Mouse (Mus musculus): Measurements from ENCODE around the gene Snrpd2.
"Not testable (repeated sequence)": the region's sequence is repeated elsewhere in the genome, so short reads cannot be mapped to it uniquely, and the experiment has no call there.

Snrpd2 gene

DNA sequence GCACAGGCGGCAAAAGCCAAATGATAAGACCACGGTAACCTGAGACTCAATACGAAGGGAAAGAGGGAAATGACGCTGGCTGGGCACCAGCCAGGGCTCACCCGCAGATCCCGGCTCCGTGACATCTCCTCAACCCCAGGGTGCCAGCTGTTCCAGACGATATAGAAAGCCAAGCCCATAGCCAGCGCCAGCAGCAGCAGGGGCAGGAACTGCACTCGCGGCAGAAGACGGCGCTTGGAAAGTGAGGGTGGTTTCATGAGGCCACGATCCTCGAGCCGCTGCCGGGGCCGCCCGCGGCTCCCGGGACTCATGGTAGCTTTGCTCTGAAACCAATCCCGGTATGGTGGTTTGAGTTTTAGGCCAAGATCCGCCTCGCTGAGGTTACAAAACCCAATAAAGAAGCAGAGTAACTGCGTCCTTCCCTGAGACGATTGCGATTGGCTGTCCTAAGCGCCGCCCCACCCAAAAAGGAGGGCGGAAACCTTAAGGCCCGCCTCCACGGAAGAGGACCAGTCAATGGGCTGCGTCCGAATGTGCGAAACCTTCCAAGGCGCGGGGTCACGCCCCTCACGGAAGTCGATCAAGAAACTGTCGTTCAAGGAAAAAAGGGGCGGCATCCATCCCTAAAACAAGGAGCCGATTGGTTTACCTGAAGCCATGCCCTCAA, 514 bp upstream of the Snrpd2 start, which contains the start of gene Qpctl:
Gene Qpctl (minus strand): TSS at position 417 of the 667 bp plus-strand sequence.
- DNase-seq (ENCODE audit: low spot score): peak; percentile 89

DNA sequence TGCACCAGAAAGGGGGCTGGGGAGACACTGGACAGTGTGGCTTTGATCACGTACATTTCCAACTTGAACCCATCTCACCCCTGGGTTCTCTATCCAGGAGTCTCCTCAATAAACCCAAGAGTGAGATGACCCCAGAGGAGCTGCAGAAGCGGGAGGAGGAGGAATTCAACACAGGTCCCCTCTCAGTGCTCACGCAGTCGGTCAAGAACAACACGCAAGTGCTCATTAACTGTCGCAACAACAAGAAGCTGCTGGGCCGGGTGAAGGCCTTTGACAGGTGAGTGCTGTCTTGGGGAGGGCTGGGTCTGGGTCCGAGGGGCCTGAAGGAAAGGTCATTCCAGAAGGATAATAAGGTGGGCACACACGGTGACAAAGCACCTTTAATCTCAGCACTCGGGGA, 1.6 kb downstream of the Snrpd2 start:
- not testable (repeated sequence) for DNase-seq (ENCODE audit: low spot score)

DNA sequence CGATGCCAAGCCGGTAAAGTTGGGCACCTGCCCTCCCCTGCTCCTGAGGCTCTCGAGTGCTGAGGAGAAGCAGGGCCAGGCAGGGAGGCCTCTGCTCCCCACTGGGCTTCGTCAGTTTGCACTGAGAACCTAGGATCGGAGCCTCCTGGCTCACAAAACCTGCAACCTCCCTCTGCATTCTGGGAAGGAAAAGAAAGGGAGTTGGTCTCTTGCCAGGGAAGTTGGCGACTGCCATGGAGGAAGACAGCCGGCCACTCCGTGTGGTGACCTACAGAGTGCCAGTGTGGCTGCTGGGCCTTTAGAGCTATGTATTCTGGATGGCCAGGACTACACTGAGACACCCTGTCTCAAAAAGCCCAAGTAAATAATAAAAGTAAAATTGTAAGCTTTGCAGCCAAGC, 5.3 kb downstream of the Snrpd2 start:
- no peak for DNase-seq (ENCODE audit: low spot score)

DNA sequence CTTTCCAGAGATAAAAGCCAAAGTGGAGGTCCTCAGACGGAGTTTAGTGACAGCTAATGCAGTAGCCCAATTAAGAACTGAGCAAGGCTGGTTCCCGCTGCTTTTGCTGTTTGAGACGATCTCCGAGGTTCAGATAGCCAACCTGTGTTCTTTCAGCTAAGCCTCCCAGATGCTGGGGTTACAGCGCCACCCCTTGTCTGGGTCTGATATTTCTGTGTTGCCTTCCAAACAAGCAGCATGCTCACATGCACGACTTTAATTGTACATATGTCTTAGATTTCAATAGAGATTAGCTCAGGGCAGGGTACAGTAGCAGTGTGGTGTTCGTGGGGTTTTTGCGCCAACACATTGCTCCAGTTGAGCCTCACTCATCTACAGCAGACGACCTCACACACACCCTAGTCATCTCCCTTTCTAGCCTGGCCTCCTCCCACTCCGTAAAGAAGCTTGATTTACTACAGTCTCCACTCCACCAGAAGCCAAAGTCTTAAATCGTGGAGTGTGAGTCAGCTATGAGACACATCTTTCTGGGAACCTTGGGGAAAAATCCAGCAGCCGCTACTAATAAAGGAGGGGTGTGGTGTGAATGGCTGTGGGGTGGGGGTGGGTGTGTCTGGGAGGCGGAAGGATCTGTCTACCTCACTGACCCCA, 6.4 kb downstream of the Snrpd2 start:
- DNase-seq (ENCODE audit: low spot score): no peak

DNA sequence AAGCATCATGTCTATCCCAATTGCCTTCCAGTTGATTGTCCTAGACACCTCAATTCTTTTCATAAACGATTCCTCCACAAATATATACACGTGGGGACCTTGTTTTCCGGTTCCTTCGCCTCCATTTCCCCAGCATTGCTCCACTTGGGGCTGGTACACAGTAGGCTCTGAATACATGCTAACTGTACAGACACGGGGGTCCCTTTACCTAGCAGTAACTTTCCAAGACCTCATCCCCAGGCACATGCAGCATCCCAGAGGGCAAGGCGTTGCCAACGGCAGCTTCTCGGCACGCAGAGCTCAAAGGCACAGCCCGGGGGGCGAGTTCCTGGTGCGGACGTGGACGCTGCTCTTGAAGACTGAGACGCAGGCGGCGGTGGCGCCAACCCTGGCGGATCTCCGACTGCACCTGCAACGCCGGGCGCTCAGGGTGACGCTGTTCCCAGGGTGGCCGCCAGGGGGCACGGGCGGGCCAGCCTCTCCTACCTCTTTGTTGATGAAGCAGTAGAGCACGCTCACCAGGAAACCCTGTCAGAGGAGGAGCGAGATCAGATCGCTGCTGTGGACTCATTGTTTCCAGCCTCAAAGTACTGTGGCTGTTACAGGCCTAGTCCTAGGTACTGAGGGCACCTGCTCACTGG, 7.8 kb downstream of the Snrpd2 start:
- peak; percentile 93 for DNase-seq (ENCODE audit: low spot score)

DNA sequence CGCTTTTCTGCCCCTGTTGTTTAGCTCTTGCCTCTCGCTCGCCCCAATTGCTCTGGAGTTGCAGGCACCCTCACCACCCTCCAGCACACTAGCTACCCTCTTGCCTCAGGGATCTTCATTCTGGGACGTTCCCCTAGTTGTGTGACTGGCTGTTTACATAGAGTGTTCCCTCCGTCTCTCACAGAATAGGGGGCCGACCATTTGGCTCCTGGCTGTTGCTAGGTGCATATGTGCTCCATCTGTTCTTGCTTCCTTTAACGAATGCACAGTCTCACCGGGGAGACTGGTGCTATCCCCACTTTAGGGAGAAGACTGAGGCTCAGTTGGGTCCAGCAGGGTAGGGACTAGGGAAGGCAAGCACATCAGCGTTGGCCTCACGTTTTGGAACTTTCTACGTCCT, 9.1 kb downstream of the Snrpd2 start:
- no peak for DNase-seq (ENCODE audit: low spot score)

DNA sequence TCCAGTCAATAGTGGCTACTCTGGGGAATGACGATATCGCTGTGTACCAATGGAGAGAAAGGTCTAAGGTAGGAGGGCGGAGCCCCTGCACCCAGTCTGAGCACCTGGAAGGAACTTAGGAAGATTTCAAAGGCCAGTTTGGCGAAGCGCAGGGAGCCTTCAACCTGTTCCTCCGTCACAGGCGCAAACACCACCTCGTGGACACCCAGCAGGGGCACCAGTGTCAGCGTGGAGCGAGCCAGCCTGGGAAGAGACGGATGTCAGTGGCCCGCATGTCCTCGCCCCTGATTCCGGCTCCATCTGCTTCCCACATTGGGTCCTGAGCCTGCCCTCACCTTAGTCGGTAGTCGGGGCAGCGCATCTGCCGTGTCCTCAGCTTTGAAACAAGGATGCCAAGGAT, 9.9 kb downstream of the Snrpd2 start:
- DNase-seq (ENCODE audit: low spot score): no peak

DNA sequence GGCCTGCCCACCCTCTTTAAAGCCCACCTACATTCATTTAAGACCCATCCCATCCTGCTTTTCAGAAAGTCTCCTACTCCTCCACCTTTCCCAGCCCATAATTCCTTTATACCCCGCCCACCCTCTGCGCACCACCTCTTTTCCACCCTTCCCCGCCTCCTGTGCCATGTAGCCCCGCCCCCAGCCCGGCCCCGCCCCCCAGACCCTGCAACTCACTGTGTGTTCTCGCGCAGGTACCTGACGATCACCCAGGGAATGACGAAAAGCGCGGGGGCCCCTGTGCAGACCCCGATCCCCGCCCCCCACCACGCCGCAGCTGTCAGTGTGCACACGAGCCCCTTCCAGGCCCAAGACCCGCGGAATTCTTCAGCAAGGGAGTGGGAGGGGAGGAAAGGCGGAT, 10.6 kb downstream of the Snrpd2 start:
- no peak for DNase-seq (ENCODE audit: low spot score)

DNA sequence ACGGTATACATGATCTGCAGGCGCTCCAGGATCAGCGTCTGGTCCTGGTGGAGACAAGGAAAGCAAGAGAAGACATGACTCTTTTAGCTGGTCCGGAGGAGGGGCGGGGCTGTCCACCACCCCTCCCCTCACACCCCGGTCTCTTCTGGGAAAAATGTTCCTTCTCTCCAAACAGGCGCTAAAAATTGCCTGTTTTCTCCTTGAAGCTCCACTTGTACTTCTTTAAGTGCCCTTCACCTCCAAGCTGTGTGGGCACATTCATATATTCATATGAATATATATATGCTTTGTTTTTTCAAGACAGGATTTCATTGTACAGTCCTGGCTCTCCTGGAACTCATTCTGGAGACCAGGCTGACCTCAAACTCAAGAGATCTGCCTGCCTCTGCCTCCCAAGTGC, 13.4 kb downstream of the Snrpd2 start:
- DNase-seq (ENCODE audit: low spot score): no peak

DNA sequence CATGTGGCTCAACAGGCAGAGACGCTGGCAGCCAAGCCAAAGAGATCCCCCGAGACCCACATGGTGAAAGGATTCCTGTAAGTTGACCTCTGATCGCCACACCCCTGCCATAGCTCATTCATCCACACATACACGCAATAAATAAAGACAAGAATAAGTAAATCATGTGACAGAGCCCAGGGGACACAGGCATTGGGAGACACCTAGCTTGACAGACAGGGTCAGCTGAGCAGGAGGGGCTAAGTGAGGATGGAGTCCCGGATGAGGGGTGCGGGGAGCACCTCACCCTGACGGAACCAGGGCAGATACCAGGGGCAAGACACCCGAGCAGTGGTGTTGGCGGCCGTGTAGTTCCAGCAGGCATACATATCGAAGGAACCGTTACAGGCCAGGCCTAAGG, 14.2 kb downstream of the Snrpd2 start:
- no peak for DNase-seq (ENCODE audit: low spot score)

DNA sequence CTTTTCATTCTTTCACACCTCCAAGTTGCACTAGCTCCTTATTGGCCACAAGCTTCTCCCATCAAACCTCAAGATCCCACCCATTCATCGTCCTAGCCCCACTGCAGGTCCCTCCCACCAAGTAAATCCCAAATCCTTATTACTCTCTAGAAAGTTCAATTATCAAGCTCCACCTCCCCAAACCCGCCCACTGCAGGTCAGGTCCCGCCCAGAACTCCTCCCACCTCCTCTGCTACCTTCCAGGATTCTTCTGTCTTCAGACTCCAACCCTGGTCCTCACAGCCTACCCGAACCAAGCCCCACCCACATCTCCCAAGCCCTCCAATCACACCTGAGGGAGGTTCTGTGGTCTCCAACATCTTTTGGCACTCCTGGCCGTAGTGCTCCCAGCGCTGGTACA, 14.7 kb downstream of the Snrpd2 start:
- no peak for DNase-seq (ENCODE audit: low spot score)

DNA sequence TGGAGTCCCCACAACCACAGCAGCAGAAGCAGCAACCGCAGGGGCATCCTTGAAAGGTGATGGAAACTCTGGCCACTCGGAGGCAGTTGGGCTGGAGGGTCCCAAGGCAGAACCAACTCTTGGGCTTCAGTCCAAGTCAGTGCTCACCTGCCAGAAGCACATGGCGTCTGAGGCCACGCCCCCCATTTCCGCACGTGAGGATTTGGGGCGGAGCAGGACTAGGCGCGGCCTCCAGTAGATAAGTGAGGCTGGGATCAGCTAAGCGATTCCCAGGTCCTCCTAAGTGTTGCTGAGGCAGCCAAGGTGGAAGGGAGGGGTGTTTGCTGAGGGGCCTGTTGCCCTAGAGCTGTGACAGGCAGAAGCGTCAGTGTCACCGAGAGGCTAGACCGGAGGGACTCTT, 15.5 kb downstream of the Snrpd2 start:
- DNase-seq (ENCODE audit: low spot score): no peak

DNA sequence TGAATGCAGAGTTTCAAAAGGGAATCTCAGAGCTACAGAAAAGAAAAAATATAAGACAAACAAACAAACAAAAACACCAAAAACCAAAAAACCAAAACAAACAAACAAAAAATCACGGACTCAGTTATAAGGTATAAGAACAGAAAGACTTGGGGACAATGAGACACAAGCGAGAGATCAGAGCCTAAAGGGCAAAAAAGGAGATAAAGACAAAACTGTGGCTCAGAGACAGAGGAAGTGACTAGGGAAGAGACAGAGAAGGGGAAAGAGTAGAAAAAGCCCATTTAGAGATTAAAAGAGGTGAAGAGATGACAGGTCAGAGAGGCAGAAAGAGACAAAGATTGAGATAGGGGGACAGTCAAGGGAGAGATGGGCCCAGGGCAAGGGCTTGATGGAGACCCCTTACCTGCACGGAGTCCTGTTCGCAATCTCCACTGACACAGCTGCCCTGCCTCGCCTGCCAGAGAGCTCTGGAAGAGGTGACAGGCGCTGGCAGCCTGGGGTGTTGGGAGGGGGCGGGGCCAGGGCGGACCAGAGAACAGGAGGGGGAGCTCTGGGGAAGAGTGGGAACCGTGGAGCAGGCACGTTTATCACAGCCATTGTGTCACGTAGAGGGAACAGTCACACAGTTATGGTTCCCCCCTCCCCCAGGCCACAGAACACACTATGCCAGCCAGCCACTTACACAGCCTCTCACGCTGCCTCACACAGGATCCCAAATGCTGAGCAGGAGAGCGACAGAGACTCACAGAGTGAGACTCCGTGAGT, 16.3 kb downstream of the Snrpd2 start, which contains the start of gene Gipr:
Gene Gipr (minus strand): TSS at position 472 of the 768 bp plus-strand sequence.
- no peak for DNase-seq (ENCODE audit: low spot score)

DNA sequence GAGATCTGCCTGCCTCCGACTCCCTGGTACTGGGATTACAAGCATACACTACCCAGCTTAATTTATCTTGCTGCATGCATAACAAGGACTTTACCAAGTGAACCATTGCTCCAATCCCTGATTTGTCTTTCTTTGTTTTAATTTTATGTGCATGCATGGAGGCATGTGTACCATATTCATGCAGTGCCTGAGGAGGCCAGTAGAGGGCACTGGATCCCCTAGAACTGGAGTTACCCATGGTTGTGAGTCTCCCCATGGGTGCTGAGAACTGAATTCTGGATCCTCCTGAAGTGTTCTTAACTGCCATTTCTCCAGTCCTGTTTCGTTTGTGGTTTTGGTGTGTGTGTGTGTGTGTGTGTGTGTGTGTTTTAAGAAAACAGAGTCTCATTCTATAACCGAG, 17.5 kb downstream of the Snrpd2 start:
- no peak for DNase-seq (ENCODE audit: low spot score)

DNA sequence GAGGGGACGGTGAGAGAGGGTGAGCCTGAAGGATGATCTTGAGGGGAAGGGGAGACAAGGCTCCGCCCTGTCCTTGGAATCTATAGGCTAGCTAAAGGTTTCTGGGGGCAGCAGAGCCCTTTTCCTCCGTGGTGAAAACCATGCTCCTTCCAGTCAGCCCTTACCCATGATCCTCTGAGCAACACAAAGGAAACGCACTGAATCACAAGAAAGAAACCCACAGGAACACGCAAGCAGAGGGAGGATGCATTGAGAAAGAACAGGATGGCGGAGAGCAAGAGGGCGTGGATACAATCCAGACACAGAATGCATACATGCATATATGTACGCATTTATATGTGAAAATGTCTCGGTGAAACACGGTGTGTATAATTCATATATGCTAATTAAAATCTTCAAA, 20.0 kb downstream of the Snrpd2 start:
- DNase-seq (ENCODE audit: low spot score): no peak

DNA sequence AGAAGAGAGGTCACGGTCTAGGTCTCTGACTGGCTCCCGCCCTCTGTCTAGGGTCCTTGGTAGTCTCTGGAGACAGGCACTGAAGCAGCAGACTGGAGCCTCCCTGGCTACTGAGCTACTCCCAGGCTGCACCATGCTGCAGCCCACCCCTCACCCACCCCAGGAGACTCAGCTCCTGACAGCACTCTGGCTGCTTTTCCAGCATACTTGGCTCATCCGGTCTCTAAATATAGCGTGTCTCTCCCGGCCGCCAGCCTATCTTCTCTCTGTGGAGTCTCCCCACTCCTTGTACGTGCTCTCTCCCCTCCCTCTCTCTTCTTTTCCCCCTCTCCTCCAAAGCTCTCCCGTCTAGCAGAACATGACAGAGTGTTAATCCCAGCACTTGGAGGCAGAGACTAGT, 20.6 kb downstream of the Snrpd2 start:
- no peak for DNase-seq (ENCODE audit: low spot score)

DNA sequence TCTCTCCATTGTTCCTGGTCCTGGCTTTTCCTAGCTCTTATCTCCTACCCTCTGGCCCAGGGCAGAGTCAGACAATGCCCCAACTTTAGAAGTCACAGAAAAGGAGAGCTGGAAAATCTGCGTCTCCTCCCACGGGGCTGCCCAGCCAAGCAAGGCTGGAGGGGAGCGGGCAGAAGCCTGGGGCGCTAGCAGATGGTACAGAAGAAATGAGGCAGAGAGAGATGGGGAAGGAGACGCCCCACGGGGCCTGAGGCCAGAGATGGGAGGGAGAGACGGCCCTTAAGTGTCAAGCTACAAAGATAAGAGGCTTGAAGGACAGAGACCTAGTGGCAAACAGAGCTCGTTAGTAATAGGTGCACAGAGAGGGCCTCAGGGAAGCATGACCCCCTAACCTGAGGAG, 22.3 kb downstream of the Snrpd2 start:
- DNase-seq (ENCODE audit: low spot score): no peak

DNA sequence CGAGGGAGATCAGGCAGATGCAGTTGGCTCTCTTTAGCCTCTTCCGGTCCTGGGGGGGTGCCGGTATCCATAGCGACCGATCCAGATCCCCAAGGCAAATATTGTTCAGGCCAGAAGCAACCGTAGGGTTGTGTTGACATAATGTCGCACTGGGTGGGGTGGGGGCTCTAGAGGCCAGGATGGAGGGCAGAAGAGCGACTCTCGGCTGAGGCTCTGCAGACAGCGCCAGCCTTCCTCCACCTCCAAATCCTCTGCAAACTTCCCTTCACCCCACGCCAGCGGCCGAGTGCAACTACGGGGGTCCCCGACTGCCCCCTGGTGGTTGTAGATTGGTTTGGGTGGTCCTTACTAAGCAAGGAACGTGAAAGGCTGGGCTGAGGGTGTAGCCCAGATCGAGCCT, 23.4 kb downstream of the Snrpd2 start:
- peak; percentile 87 for DNase-seq (ENCODE audit: low spot score)

DNA sequence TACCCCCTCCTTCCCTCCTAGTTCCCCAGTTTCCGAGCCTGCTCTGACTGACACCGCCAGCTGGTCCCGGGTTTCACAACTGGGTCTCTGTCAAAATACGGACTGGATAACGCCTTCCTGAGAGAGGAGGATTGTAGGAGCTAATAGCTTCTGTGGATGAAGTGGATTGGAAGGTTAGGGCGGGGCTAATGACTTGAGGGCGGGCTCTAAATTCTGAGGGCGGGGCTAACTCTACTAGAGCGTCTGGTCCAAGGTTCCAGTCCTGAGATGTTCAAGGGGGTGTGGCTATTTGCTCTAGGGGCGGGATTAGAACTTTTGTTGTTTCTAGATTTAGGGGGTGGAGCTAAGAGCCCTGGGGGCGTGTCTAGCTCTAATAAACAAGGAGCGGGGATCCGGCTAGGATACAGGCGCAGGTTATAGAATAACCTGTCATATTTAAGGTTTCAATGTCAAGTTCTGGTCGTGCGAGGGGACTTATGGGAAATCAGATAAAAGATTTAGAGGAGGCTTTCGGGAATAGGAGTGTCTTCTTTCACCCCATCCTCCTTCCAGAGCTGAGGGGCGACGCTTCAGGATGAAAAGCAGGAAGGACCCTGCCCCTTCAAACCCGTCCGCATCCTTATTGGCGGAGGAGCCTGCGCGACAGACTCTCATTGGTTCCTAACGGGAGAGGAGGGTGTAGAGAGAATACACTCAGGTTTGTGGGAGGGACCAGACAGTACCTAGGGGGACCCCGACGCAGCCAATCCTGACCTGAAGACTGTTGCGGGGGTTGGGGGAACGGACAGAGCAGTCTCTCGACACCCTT, 26.4 kb downstream of the Snrpd2 start, which contains the start of gene Eml2:
Gene Eml2 (plus strand): TSS at position 714 of the 808 bp plus-strand sequence.
- no peak for DNase-seq (ENCODE audit: low spot score)

DNA sequence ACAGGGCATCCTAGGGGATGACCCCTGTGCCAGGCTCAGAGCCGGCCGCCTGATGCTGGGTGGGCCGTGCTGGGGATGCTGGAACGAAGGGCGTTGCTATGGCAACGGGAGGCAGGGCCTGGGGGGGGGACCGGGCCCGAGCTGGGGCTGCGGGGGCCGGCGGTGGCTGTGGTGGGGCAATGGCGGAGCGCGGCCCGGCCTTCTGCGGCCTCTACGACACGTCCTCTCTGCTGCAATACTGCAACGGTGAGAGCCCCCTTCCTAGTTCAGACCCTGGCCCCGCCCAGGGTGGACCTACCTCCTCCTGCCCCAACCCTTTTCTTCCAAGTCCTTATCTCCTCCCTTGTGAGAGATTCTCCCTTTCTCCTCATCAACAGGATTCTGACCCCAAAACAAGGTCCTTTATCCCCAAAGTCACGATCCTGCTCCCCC, 27.0 kb downstream of the Snrpd2 start:
- DNase-seq (ENCODE audit: low spot score): no peak

DNA sequence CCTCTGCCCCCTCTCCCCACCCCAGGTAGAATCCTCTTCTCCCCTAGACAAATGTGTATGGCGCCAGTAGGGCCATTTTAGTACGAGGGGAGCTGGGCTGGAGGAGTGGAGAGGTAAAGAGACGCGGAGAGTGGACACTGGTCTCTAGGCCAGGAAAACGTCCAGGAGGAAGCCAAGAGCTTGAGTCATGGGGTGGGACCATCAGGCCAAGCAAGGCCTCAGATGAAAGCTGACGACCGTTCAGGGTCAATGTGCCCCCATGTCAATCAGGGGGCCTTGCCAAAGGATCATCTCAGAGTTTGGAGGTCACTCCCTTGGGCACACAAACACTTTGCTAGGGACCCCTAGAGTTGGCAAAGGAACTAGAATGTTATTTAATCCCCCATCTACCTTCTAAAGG, 27.7 kb downstream of the Snrpd2 start:
- no peak for DNase-seq (ENCODE audit: low spot score)

DNA sequence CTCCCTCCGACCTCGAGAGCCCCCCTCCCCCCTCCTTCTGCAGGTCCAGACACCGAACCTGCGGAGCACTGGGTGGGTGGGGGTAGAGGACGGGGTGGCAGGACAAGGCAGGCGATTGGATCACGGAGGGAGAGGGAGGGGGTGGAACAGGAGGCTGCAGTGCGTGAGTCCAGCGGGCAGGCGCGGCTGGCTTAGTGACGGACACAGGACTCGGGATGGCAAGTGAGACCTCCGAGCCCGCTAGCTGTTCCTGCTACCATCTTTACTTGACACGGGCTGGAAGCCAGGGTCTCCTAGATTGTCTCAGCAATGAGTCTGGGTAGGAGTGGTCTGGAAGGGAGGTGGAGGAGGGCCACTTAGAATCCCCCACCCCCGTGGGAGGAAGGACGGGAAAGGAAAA, 28.5 kb downstream of the Snrpd2 start:
- no peak for DNase-seq (ENCODE audit: low spot score)
